Mouse (Mus musculus) right cerebral cortex, postnatal 4 days (tissue): ENCODE data around the gene Fbxo46.
A peak's percentile ranks its signal among the peaks of the same experiment; 100 is the strongest.

Experiments used
- DNase-seq: peaks from one replicate; pipeline ENCODE4 v3.0.0-alpha.2; 2022

The Fbxo46 gene

DNA sequence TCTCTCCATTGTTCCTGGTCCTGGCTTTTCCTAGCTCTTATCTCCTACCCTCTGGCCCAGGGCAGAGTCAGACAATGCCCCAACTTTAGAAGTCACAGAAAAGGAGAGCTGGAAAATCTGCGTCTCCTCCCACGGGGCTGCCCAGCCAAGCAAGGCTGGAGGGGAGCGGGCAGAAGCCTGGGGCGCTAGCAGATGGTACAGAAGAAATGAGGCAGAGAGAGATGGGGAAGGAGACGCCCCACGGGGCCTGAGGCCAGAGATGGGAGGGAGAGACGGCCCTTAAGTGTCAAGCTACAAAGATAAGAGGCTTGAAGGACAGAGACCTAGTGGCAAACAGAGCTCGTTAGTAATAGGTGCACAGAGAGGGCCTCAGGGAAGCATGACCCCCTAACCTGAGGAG, 52.2 kb downstream of the Fbxo46 start:
- DNase-seq = no peak

DNA sequence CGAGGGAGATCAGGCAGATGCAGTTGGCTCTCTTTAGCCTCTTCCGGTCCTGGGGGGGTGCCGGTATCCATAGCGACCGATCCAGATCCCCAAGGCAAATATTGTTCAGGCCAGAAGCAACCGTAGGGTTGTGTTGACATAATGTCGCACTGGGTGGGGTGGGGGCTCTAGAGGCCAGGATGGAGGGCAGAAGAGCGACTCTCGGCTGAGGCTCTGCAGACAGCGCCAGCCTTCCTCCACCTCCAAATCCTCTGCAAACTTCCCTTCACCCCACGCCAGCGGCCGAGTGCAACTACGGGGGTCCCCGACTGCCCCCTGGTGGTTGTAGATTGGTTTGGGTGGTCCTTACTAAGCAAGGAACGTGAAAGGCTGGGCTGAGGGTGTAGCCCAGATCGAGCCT, 53.2 kb downstream of the Fbxo46 start:
- DNase-seq = peak; percentile 99

DNA sequence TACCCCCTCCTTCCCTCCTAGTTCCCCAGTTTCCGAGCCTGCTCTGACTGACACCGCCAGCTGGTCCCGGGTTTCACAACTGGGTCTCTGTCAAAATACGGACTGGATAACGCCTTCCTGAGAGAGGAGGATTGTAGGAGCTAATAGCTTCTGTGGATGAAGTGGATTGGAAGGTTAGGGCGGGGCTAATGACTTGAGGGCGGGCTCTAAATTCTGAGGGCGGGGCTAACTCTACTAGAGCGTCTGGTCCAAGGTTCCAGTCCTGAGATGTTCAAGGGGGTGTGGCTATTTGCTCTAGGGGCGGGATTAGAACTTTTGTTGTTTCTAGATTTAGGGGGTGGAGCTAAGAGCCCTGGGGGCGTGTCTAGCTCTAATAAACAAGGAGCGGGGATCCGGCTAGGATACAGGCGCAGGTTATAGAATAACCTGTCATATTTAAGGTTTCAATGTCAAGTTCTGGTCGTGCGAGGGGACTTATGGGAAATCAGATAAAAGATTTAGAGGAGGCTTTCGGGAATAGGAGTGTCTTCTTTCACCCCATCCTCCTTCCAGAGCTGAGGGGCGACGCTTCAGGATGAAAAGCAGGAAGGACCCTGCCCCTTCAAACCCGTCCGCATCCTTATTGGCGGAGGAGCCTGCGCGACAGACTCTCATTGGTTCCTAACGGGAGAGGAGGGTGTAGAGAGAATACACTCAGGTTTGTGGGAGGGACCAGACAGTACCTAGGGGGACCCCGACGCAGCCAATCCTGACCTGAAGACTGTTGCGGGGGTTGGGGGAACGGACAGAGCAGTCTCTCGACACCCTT, 56.3 kb downstream of the Fbxo46 start, which contains the start of gene Eml2:
Eml2 (plus strand) TSS at position 714 of the 808 bp plus-strand sequence.
- DNase-seq = peak; percentile 74

DNA sequence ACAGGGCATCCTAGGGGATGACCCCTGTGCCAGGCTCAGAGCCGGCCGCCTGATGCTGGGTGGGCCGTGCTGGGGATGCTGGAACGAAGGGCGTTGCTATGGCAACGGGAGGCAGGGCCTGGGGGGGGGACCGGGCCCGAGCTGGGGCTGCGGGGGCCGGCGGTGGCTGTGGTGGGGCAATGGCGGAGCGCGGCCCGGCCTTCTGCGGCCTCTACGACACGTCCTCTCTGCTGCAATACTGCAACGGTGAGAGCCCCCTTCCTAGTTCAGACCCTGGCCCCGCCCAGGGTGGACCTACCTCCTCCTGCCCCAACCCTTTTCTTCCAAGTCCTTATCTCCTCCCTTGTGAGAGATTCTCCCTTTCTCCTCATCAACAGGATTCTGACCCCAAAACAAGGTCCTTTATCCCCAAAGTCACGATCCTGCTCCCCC, 56.9 kb downstream of the Fbxo46 start:
- peak; percentile 68 for DNase-seq

DNA sequence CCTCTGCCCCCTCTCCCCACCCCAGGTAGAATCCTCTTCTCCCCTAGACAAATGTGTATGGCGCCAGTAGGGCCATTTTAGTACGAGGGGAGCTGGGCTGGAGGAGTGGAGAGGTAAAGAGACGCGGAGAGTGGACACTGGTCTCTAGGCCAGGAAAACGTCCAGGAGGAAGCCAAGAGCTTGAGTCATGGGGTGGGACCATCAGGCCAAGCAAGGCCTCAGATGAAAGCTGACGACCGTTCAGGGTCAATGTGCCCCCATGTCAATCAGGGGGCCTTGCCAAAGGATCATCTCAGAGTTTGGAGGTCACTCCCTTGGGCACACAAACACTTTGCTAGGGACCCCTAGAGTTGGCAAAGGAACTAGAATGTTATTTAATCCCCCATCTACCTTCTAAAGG, 57.6 kb downstream of the Fbxo46 start:
- no peak for DNase-seq

DNA sequence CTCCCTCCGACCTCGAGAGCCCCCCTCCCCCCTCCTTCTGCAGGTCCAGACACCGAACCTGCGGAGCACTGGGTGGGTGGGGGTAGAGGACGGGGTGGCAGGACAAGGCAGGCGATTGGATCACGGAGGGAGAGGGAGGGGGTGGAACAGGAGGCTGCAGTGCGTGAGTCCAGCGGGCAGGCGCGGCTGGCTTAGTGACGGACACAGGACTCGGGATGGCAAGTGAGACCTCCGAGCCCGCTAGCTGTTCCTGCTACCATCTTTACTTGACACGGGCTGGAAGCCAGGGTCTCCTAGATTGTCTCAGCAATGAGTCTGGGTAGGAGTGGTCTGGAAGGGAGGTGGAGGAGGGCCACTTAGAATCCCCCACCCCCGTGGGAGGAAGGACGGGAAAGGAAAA, 58.4 kb downstream of the Fbxo46 start:
- no peak for DNase-seq

DNA sequence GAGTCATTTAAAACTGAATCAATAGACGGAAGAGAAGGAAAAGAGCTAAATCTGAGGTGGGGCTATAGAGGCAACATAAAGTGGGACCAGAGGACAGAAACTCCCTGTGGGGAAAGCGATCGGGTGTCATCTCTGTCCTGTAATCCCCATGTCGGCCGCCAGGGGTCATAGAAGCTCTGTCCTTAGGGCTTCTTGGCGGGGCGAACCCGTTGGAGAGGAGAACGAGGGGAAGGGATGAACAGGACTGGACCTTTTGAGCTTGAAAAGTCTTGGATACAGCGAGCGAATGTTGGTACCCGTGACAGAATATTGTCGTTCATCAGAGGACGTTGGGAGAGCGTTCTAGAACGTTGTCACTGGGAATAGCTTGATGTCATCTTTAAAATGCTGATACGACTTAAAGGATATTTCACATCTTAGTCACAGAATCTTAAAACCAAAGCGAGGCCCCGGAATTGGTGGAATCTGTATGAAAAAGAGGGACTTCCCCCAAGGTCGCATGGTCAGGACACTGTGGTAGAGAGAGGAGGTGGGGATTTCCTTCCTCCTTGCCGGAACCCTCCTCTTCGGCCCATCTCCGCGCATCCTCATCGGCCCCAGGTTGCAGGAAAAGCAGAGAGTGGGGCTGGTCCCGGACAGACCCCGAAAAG, 58.9 kb downstream of the Fbxo46 start:
- DNase-seq = peak; percentile 89

DNA sequence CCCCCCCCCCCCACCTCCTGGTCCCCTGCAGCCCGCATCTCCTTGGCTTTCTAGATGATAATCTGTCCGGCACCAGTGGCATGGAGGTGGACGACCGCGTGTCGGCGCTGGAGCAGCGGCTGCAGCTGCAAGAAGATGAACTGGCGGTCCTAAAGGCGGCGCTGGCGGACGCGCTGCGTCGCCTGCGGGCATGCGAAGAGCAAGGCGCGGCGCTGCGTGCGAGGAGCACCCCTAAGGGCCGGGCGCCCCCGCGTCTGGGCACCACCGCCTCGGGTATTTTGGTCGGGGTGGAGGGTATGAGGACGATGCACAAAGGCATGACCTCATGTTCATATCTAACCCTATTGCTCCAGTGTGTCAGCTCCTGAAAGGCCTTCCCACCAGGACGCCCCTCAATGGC, 59.5 kb downstream of the Fbxo46 start:
- DNase-seq = peak; percentile 72

DNA sequence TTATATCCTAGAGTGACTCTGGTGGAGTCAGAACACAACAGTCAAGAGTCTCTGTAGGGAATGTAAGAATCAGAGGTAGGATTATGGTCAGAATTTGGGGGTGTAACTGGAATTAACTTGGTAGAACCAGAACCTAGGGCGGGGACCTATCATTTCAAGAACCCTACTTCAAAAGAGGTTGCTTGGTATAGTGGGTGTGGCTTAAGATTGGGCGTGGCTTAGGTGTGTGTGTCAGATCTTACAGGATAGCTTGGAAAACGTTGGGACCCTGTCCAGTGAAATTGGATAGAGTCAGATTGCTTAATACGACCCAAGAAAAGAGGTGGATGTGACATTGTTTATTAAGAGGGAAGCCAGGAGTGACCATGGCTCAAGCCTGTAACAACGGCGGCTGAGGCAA, 60.3 kb downstream of the Fbxo46 start:
- DNase-seq = no peak

DNA sequence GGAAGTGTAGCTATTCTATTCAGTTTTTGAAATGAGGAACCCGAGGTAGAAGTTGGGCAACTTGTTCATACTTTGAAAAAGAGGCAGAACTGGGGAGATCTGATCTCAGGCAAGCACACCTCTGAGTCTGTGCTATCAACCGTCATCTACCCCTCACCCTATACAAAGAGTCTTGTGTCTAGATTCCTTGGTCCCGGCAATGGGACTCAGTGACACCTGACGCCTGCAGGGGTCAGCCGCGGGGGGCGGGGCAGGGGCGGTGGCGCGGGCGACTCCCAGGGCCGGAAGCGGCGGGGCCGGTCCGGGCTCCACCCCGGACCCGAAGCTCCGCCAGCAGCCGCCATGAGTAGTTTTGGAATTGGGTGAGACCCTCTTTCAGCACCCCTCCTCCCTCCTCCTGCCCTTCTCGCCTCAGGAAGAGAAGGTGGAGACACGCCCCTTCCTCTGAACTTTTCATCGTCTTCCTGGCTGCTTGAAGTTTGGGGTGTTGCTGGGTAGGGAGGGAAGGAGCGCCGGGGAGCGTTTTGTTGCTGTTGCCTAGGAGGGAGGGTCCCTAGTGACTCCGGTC, 61.3 kb downstream of the Fbxo46 start:
- DNase-seq = no peak

DNA sequence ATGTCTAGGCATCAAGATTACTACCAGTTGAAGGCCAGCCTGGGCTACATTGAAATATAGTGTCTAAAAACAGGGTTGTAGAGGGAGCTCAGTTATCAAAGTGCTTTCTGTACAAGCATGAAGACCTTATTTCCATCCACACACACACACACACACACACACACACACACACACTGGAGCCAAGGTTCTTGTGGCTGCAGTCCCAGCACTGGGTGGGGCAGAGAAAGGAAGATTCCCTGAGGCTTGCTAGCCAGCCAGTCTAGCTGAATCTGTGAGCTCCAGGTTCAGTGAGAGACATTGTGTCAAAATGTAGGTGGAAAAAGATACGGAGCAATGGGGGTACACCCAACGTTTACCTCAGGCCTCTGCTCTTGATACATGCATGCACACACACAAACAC, 64.6 kb downstream of the Fbxo46 start:
- DNase-seq = no peak

DNA sequence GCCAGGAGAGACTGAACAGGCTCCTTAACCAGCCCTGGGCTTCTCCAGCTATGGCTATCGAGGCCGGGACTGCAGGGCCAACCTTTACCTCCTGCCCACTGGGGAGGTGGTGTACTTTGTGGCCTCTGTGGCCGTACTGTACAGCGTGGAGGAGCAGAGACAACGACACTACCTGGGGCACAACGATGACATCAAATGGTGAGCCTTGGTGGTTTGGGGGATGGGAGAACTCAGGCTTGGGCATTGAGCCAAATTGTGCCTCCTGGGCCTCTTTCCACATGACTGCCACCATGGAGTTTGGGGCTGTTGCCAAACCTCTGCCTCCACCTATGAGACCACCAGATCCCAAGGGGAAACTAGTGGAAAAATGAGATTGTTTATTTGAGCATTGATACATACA, 65.1 kb downstream of the Fbxo46 start:
- no peak for DNase-seq
